Mouse (Mus musculus) hindbrain, embryonic 15.5 days (tissue): ENCODE data around the gene Rap1b. TPM values are rescaled to one million over a fixed set of nuclear protein-coding genes. Genes with fewer than 3 reads are reported as not detected.

Source experiments
- ATAC-seq: fragments of 200-750 bp; cut with Nextera tagmentation; 2 replicates; pipeline ENCODE4 v1.8.0; 2017; ENCODE audit warnings: low read depth, moderate number of reproducible peaks, moderate TSS enrichment; ENCODE audit not compliant: low FRiP score
- H3K27ac ChIP-seq: fragments of 300-500 bp; sonication (generic); replicated peaks from 2 replicates; pipeline ENCODE4 v1.5.1; 2015; ENCODE audit warnings: mild to moderate bottlenecking, inconsistent platforms
- H3K27me3 ChIP-seq: fragments of 300-500 bp; sonication (generic); 2 replicates; pipeline ENCODE4 v1.6.1; 2015; ENCODE audit warnings: control low read depth, inconsistent platforms
- H3K36me3 ChIP-seq: fragments of 300-500 bp; sonication (generic); 2 replicates; pipeline ENCODE4 v1.6.1; 2015; ENCODE audit warnings: control low read depth, inconsistent platforms
- H3K4me1 ChIP-seq: fragments of 300-500 bp; sonication (generic); replicated peaks from 2 replicates; pipeline ENCODE4 v1.6.1; 2015; ENCODE audit warnings: control low read depth, inconsistent platforms
- H3K4me2 ChIP-seq: fragments of 300-500 bp; sonication (generic); 2 replicates; pipeline ENCODE4 v1.6.1; 2015; ENCODE audit warnings: moderate library complexity, mild to moderate bottlenecking, inconsistent platforms
- H3K4me3 ChIP-seq: fragments of 300-500 bp; sonication (generic); 2 replicates; pipeline ENCODE4 v1.5.1; 2015; ENCODE audit warnings: mild to moderate bottlenecking, inconsistent platforms
- H3K9ac ChIP-seq: fragments of 300-500 bp; sonication (generic); 2 replicates; pipeline ENCODE4 v1.6.1; 2015; ENCODE audit warnings: inconsistent platforms
- H3K9me3 ChIP-seq: fragments of 300-500 bp; sonication (generic); 2 replicates; pipeline ENCODE4 v1.6.1; 2016; ENCODE audit warnings: control low read depth, inconsistent platforms
- WGBS: fragments of 180-500 bp; shearing (Covaris S2); methylation state at CpG from one replicate; pipeline ENCODE4 v1.1.7; 2015; 5-methylcytosine and 5-hydroxymethylcytosine counted together
- polyA plus RNA-seq: library from polyadenylated mRNA; unstranded; fragments of >200 nt; fragmentation: Nextera tagmentation; extraction: Ambion mirVana; gene quantifications from 2 replicates; pipeline ENCODE4 v1.2.1, GENCODE M21; 2015

Rap1b gene
- polyA plus RNA-seq, 1 experiment from 2014 or later, result 158 TPM

DNA sequence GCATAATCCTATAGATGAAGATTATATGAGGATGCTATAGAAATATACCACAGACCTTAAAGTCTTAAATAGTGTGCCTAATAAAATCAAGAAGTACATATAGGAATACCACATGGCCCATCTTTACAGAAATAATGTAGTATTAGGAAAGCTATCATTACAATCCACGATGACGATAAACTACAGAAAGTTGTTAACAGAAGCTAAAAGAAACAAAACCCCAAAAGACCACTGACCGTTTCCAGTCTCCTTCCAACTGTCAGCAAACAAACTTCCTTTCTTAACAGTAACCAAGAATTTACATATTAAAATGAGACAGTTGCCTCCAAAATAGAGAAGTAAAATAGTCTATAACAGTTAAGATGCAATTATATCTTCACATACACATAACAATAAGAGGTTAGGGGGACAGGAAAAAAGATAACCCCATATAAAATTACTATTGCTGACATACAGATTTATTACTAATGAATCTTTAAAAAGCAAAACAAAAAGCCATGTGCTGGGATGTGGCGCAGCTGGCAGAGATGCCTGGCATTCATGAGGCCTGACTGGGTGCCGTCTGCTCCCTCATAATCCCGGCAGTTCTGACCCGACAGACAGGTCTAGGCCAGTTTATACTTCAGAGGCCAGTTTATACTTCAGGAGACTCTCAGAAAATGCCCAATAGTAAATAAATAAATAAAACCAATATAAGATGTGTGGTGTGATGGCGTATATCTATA, 66.1 kb downstream of the Rap1b start:
- Histone ChIP-seq H3K4me2 (no peak overlapping the region), H3K4me1 (no peaks in the 10 kb centered on the region), H3K9me3 (no peaks in the 10 kb centered on the region), H3K36me3 (peaks cover 59% of the 10 kb centered on the region), H3K27me3 (no peaks in the 10 kb centered on the region), H3K4me3 (no peak overlapping the region), H3K9ac (no peak overlapping the region), H3K27ac (no peak overlapping the region)
- 88% methylated on average over 8 of the region's 8 CpGs for WGBS
- ATAC-seq, result no peak

DNA sequence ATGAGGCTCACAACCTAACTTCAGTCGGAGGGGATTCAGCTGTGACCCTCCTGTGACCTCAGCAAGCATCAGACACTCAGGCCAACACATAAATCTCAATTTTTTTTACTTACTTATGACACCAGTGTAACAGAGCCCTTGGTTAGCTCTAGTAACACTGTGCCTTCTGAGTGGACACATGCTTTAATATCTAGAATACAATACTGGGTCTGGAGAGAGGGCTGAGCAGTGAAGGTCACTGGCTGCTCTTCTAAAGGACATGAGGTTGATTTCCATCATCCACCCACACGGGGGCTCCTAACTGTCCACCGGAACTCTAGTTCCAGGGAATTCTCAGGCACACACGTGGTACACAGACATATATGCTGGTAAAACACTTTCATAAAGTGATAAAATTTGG, 66.9 kb downstream of the Rap1b start:
- WGBS, result 92% methylated on average over 4 of the region's 4 CpGs
- no peaks in the 10 kb centered on the region for H3K27me3 ChIP-seq
- no peak for ATAC-seq
- H3K36me3 ChIP-seq, result peaks cover 63% of the 10 kb centered on the region
- no peak overlapping the region for H3K4me3 ChIP-seq
- no peaks in the 10 kb centered on the region for H3K9me3 ChIP-seq
- H3K4me1 ChIP-seq, result no peaks in the 10 kb centered on the region
- no peak overlapping the region for H3K27ac ChIP-seq
- H3K9ac ChIP-seq, result no peak overlapping the region
- H3K4me2 ChIP-seq, result no peak overlapping the region

DNA sequence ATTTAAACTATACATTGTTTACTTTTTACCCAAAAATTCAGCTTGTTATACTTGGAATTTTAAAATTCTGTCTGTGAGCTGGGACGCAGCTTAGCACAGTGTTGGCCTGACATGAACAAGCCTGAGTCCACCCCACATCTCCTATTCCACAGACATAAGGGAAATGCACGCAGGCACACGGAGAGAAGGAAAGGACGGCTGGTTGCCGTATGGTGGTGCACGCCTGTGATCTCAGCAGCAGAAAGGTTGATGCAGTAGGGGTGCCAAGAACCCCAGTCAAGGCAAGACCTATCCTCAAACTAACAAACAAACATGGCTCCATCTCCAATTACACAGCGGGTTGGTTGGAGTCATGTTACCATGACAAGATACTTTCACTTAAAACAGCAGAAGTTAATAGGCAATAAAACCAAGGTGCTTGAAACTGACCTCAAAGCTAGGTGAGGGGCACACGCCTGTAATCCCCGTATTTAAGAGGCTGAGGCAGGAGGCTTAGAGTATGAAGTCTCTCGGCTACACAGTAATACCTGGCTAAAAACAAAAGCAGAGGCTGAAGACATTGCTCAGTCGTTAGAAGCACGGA, 67.4 kb downstream of the Rap1b start:
- H3K9me3 ChIP-seq, result no peaks in the 10 kb centered on the region
- no peak overlapping the region for H3K4me3 ChIP-seq
- H3K9ac ChIP-seq, result no peak overlapping the region
- 94% methylated on average over 12 of the region's 12 CpGs for WGBS
- H3K4me2 ChIP-seq, result no peak overlapping the region
- H3K36me3 ChIP-seq, result peaks cover 61% of the 10 kb centered on the region
- H3K27me3 ChIP-seq, result no peaks in the 10 kb centered on the region
- no peak overlapping the region for H3K27ac ChIP-seq
- no peak for ATAC-seq
- no peaks in the 10 kb centered on the region for H3K4me1 ChIP-seq

DNA sequence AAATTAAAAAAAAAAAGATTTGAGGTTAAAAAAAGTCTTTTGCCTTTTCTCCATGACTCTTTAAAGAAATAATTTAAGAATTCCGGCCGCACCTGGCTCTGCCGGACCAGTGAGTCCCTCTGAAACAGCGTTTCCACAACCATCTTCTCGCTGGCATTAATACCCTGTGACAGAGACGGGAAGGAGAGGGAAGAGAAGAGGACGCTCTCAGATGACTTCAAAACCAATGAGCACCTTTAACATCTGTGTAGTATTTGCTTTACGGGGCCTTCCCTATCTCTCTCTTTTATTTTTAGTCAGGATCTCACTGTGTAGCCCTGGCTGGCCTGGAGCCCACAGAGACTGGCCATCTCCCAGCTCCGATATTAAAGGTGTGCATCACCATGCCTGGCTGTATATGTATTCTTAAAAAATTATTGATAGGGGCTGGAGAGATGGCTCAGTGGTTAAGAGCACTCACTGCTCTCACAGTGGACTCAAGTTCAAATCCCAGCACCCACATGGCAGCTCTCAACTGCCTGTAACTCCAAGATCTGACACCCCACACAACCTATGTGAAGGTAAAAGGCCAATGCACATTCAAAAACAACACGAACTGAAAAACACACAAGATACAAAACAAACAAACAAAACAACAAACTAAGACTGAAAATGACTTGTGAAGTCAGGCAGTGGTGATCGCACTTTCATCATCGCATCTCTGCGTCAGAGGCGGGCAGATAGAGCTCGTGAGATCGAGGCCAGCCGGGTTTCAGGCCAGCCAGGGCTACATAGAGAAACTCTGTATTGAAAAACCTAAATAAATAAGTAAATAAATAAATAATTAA, 68.1 kb downstream of the Rap1b start:
- Histone ChIP-seq H3K27me3 (no peaks in the 10 kb centered on the region), H3K9me3 (no peaks in the 10 kb centered on the region), H3K9ac (no peak overlapping the region), H3K4me2 (no peak overlapping the region), H3K4me3 (no peak overlapping the region), H3K27ac (no peak overlapping the region), H3K36me3 (peaks cover 61% of the 10 kb centered on the region), H3K4me1 (no peaks in the 10 kb centered on the region)
- ATAC-seq, result no peak
- 95% methylated on average over 17 of the region's 17 CpGs for WGBS

DNA sequence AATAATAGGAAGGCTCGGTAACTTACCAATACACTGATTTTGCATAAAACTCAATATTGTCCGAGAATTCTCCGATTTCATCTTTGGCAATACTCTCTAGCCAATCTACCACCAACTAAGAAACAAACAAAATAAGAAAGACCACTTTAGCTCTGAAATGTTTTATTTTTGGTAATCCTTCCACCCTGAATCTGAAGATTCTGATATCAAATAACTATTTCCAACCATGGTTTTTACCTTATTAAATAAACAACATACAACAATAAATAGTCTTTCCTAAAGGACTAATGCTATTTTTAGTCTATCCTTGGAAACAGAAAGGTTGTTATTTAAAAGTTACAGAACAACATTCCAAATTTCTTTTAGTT, 68.7 kb downstream of the Rap1b start:
- Histone ChIP-seq H3K27ac (no peak overlapping the region), H3K4me2 (no peak overlapping the region), H3K27me3 (no peaks in the 10 kb centered on the region), H3K9ac (no peak overlapping the region), H3K36me3 (peaks cover 67% of the 10 kb centered on the region), H3K9me3 (no peaks in the 10 kb centered on the region), H3K4me1 (no peaks in the 10 kb centered on the region), H3K4me3 (no peak overlapping the region)
- no peak for ATAC-seq
- WGBS, result 96% methylated on average over 3 of the region's 3 CpGs

DNA sequence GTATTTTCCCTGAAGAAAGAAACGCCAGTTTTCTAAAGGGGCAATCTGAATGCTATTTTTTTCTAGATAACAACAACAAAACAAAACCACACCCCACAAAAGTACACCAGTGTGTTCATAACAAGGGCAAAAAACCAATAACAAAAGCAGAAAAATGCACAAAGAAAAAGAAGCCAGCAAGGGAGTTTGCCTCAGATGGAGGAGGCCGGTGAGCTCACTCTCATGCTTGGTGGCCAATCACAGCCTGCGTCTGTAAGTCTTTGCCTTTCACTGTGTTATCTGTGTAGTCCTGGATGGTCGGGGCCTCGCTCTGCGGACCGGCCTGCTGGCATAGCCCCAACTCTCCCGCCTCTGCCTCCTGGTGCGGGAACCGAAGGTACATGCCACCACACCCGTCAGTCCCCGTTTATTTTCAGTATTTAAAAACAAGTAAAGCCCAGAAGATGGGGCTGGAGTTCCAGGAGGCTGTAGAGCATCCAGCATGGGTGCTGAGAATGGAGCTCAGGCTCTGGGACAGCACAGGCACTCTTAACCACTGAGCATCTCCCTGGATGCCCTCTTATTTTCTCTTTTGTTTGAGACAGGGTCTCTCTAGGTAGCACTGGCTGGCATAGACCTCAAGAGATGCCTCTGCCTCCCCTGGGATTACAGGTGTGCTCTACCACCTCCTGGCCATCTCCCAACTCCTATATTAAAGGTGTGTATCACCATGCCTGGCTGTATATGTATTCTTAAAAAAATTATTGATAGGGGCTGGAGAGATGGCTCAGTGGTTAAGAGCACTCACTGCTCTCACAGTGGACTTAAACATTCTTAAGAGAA, 69.3 kb downstream of the Rap1b start:
- Histone ChIP-seq H3K4me1 (no peaks in the 10 kb centered on the region), H3K4me3 (no peak overlapping the region), H3K4me2 (no peak overlapping the region), H3K27ac (no peak overlapping the region), H3K9ac (no peak overlapping the region), H3K9me3 (no peaks in the 10 kb centered on the region), H3K27me3 (no peaks in the 10 kb centered on the region), H3K36me3 (peaks cover 69% of the 10 kb centered on the region)
- ATAC-seq, result no peak
- WGBS, result 92% methylated on average over 12 of the region's 12 CpGs

DNA sequence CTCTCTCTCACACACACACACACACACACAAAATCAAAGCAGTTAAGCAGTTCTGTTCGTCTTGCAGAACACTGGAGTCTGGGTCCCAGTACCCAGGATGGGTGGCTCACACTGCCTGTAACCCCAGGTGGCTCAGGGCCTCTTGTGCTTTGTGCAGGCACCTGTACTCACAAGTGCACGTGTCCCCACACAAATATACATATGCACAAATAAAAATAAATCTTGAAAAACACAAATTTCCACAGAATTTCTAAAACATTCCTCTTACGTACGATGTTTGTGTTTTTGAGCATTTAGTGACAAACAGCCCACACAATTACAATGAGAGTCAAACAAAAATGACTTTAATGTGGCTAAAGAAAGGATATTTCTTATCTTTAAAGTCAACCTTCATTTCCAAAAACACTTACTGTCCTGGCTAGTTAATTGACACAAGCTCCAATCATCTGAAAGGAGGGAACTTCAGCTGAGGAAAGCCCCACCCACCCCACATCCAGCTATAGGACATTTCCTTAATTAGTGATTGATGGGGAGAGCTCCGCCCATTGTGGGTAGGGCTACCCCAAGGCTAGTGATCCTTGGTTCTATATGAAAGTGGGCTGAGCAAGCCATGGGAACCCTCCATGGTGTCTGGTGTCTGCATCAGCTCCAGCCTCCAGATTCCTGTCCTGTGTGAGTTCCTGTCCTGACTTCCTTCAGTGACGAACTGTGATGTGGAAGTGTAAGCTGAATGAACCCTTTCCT, 70.3 kb downstream of the Rap1b start:
- 95% methylated on average over 6 of the region's 6 CpGs for WGBS
- no peak overlapping the region for H3K4me2 ChIP-seq
- no peaks in the 10 kb centered on the region for H3K27me3 ChIP-seq
- no peak overlapping the region for H3K4me3 ChIP-seq
- H3K9ac ChIP-seq, result no peak overlapping the region
- no peak for ATAC-seq
- H3K9me3 ChIP-seq, result no peaks in the 10 kb centered on the region
- H3K36me3 ChIP-seq, result peaks cover 67% of the 10 kb centered on the region
- H3K27ac ChIP-seq, result no peak overlapping the region
- H3K4me1 ChIP-seq, result no peaks in the 10 kb centered on the region

DNA sequence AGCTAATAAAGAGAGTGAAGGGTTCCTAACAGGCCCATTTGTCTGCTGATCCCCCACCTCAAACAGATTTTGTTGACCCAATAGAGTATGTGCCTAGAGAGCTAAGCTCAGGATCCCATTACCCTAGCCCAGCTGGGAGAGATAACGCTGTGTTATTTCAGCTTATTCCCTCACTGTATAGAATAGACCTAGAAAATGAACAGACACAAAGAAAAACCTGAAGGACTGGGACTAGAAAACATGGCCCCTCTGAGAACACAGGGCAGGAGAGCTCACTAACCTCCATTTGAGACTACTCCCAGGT, 71.1 kb downstream of the Rap1b start:
- WGBS, result 100% methylated on average over 1 of the region's 1 CpGs
- no peaks in the 10 kb centered on the region for H3K27me3 ChIP-seq
- H3K4me1 ChIP-seq, result no peaks in the 10 kb centered on the region
- H3K4me3 ChIP-seq, result no peak overlapping the region
- H3K36me3 ChIP-seq, result peaks cover 70% of the 10 kb centered on the region
- H3K9ac ChIP-seq, result no peak overlapping the region
- no peak overlapping the region for H3K27ac ChIP-seq
- no peak for ATAC-seq
- no peak overlapping the region for H3K4me2 ChIP-seq
- H3K9me3 ChIP-seq, result no peaks in the 10 kb centered on the region

DNA sequence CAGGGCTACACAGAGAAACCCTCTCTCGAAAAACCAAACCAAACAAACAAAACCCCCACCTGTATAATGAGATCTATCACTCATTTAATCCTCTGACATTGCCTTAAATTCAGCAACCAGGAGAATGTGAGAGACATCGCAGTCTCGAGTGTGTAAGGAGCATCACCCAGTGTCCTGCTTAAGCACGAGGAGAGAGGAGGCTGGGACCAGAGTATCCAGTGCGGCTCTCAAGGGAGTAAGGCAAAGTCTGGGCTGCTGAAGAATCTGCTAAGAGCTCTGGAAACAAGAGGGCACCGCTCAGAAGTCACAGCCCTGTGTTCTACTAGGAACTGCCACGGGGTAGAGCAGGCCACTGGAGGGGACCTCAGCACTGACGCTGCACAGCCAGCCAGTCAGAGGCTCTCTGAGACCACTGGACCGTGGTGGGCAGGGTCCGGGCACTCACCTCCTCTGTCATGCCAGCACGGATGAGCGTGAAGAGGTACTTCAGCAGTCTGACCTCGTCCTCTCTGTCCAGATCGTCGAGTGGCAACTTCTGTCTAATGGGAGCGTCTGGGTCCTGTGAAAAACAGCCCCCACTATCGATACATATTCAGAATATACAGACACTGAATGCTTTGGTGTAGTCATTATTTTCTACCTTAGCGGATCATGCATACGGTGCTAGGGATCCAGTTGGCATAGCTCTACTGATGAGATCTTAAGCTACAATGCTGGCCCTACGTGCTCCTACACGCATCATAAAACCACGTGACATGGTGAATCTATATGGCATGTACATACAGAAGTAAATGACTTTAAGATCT, 71.6 kb downstream of the Rap1b start:
- Histone ChIP-seq H3K4me1 (no peaks in the 10 kb centered on the region), H3K9ac (no peak overlapping the region), H3K4me2 (no peak overlapping the region), H3K27ac (no peak overlapping the region), H3K9me3 (no peaks in the 10 kb centered on the region), H3K4me3 (no peak overlapping the region), H3K27me3 (no peaks in the 10 kb centered on the region), H3K36me3 (peaks cover 73% of the 10 kb centered on the region)
- ATAC-seq, result no peak
- WGBS, result 96% methylated on average over 22 of the region's 22 CpGs

DNA sequence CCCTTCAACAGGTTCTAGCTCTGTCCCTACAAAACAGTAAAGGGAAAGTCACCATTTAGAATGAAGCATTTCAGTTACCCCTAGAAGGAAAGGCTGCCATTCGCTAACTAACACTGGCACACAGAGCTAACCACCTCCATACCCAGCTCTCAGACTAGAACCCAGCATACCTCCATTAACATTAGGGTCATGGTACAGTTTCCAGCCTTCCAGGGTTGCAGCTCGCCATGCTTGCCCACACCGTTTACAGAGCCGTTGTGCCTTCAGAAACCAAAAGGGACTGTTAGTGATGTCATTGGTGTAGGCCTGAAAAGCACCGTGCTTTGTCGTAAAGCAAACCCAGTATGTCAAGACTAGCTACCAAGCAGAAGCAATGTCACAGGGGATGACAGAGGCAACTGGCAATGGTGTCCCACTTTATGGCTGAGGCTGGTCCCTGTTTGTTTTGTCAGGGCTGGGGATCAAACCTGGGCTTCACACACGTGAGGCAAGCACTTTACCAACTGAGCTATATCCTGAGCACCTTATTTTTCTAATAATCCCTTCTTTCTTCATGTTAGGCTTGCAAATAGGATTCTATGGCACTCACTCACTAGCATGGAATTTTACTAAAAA, 72.6 kb downstream of the Rap1b start:
- H3K4me3 ChIP-seq, result no peak overlapping the region
- 94% methylated on average over 7 of the region's 7 CpGs for WGBS
- H3K36me3 ChIP-seq, result peaks cover 66% of the 10 kb centered on the region
- no peaks in the 10 kb centered on the region for H3K27me3 ChIP-seq
- H3K9me3 ChIP-seq, result no peaks in the 10 kb centered on the region
- no peak overlapping the region for H3K9ac ChIP-seq
- H3K27ac ChIP-seq, result no peak overlapping the region
- H3K4me1 ChIP-seq, result no peaks in the 10 kb centered on the region
- H3K4me2 ChIP-seq, result no peak overlapping the region
- ATAC-seq, result no peak
